Mouse (Mus musculus) liver, embryonic 14.5 days (tissue): ENCODE measurements around the gene Ophn1. TPM values are rescaled to one million over a fixed set of nuclear protein-coding genes. Genes with fewer than 3 reads are reported as not detected.

Experiments used
- ATAC-seq: fragments of 200-750 bp; cut with Nextera tagmentation; 2 replicates; pipeline ENCODE4 v1.8.0; 2017; ENCODE audit warnings: moderate number of reproducible peaks, mild to moderate bottlenecking, moderate library complexity; ENCODE audit not compliant: insufficient read depth
- DNase-seq, 3 experiments: peaks; one replicate each; pipeline ENCODE4 v3.0.0-alpha.2; 2012 to 2013; ENCODE audit warnings: low read depth in 3 of 3, low spot score in 3 of 3
- H3K27ac ChIP-seq: fragments of 300-500 bp; sonication (generic); 2 replicates; pipeline ENCODE4 v1.5.1; 2014; ENCODE audit warnings: moderate library complexity, mild to moderate bottlenecking, control low read depth, inconsistent platforms
- H3K27me3 ChIP-seq: fragments of 300-500 bp; sonication (generic); 2 replicates; pipeline ENCODE4 v1.6.1; 2014; ENCODE audit warnings: mild to moderate bottlenecking, low read length, moderate library complexity; ENCODE audit not compliant: control insufficient read depth, insufficient read depth
- H3K36me3 ChIP-seq: fragments of 300-500 bp; sonication (generic); replicated peaks from 2 replicates; pipeline ENCODE4 v1.6.1; 2014; ENCODE audit warnings: low read depth; ENCODE audit not compliant: control insufficient read depth, insufficient read depth
- H3K4me1 ChIP-seq, 2 experiments: fragments of 200-500 bp in 1 of 2; fragments of 300-500 bp in 1 of 2; sonication (generic) in 1 of 2; replicated peaks; 2 replicates each; pipeline ENCODE4 v1.6.1; 2012 to 2014; ENCODE audit warnings: antibody characterized with exemption in 1 of 2, inconsistent platforms in 1 of 2, low read length in 1 of 2; ENCODE audit not compliant: control insufficient read depth in 2 of 2, insufficient read depth in 2 of 2
- H3K4me2 ChIP-seq: fragments of 300-500 bp; sonication (generic); 2 replicates; pipeline ENCODE4 v1.6.1; 2014; ENCODE audit warnings: low read depth, mild to moderate bottlenecking, control low read depth, moderate library complexity
- H3K4me3 ChIP-seq, 2 experiments: fragments of 200-500 bp in 1 of 2; fragments of 300-500 bp in 1 of 2; sonication (generic) in 1 of 2; 2 replicates each; pipeline ENCODE4 v1.5.1; 2012 to 2014; ENCODE audit warnings: low read depth in 2 of 2, low read length in 2 of 2, mild to moderate bottlenecking in 2 of 2, control low read depth in 1 of 2, inconsistent platforms in 1 of 2, moderate library complexity in 1 of 2; ENCODE audit not compliant: insufficient read depth in 1 of 2
- H3K9ac ChIP-seq: fragments of 300-500 bp; sonication (generic); replicated peaks from 2 replicates; pipeline ENCODE4 v1.6.1; 2014; ENCODE audit warnings: mild to moderate bottlenecking, control low read depth, moderate library complexity
- H3K9me3 ChIP-seq: fragments of 300-500 bp; sonication (generic); 2 replicates; pipeline ENCODE4 v1.6.1; 2016; ENCODE audit warnings: low read length, mixed read lengths; ENCODE audit not compliant: control insufficient read depth
- CTCF ChIP-seq: IDR thresholded peaks from 2 replicates; pipeline ENCODE4 v1.5.1; 2016; ENCODE audit warnings: antibody characterized with exemption, low read depth, control low read depth
- EP300 ChIP-seq: IDR thresholded peaks from 2 replicates; pipeline ENCODE4 v1.6.1; 2016; ENCODE audit warnings: antibody characterized with exemption, low read depth
- WGBS: fragments of 180-500 bp; shearing (Covaris S2); extraction: QIAGEN DNeasy Blood & Tissue Kit; methylation state at CpG from one replicate; pipeline ENCODE4 v1.1.7; 2014; ENCODE audit not compliant: insufficient replicate concordance; 5-methylcytosine and 5-hydroxymethylcytosine counted together
- polyA plus RNA-seq, 2 experiments: library from polyadenylated mRNA; depleted of rRNA in 1 of 2; stranded (reverse) in 1 of 2; unstranded in 1 of 2; fragments of >200 nt; fragmentation: Nextera tagmentation in 1 of 2; extraction: Ambion mirVana in 1 of 2; gene quantifications; 2 replicates each; pipeline versions ENCODE4 v1.2.1 to v1.2.3; 2012 to 2014

The Ophn1 gene
- polyA plus RNA-seq, 2 experiments, result 0.38 to 0.89 TPM

- Histone ChIP-seq H3K9ac (no peak overlapping the region), H3K27ac (no peak overlapping the region), H3K9me3 (no peaks in the 10 kb centered on the region), H3K4me1 (no peaks in the 10 kb centered on the region), H3K27me3 (no peaks in the 10 kb centered on the region), H3K4me3 (no peak overlapping the region), H3K4me2 (no peak overlapping the region), H3K36me3 (no peaks in the 10 kb centered on the region)
- DNase-seq (no peak), ATAC-seq (no peak)
- no peak for TF ChIP-seq CTCF
- no peak for TF ChIP-seq EP300
- WGBS, result 64% methylated on average over 5 of the region's 5 CpGs
Observed at GRCm38 (mm10) chrX:98736758-98737157, 154.1 kb downstream of the Ophn1 start.

- DNase-seq, result no peak
- Histone ChIP-seq H3K36me3 (no peaks in the 10 kb centered on the region), H3K27ac (no peak overlapping the region), H3K4me2 (no peak overlapping the region), H3K4me3 (no peak overlapping the region), H3K9ac (no peak overlapping the region), H3K27me3 (no peaks in the 10 kb centered on the region), H3K4me1 (no peaks in the 10 kb centered on the region), H3K9me3 (no peaks in the 10 kb centered on the region)
- ATAC-seq, result no peak
- TF ChIP-seq EP300 (no peak), CTCF (no peak)
- WGBS, result 68% methylated on average over 10 of the region's 10 CpGs
Observed at GRCm38 (mm10) chrX:98722991-98723390, 167.8 kb downstream of the Ophn1 start.

- no peaks in the 10 kb centered on the region for H3K9me3 ChIP-seq
- TF ChIP-seq EP300, result no peak
- TF ChIP-seq CTCF, result no peak
- H3K27me3 ChIP-seq, result no peaks in the 10 kb centered on the region
- ATAC-seq (no peak), DNase-seq (no peak)
- no peaks in the 10 kb centered on the region for H3K36me3 ChIP-seq
- H3K4me2 ChIP-seq, result no peak overlapping the region
- no peak overlapping the region for H3K27ac ChIP-seq
- no peak overlapping the region for H3K4me3 ChIP-seq
- H3K9ac ChIP-seq, result no peak overlapping the region
- no peaks in the 10 kb centered on the region for H3K4me1 ChIP-seq
Observed at GRCm38 (mm10) chrX:98707766-98708165, 183.1 kb downstream of the Ophn1 start.

- no peaks in the 10 kb centered on the region for H3K36me3 ChIP-seq
- WGBS, result 15% methylated on average over 4 of the region's 4 CpGs
- no peaks in the 10 kb centered on the region for H3K27me3 ChIP-seq
- no peak overlapping the region for H3K9ac ChIP-seq
- no peak overlapping the region for H3K4me3 ChIP-seq
- H3K27ac ChIP-seq, result no peak overlapping the region
- DNase-seq, result peak; percentile 0 to 7 (median 1)
- H3K4me2 ChIP-seq, result no peak overlapping the region
- ATAC-seq, result no peak
- no peaks in the 10 kb centered on the region for H3K9me3 ChIP-seq
- TF ChIP-seq CTCF (peak; percentile 73), EP300 (no peak)
- no peaks in the 10 kb centered on the region for H3K4me1 ChIP-seq
Observed at GRCm38 (mm10) chrX:98701635-98702034, 189.2 kb downstream of the Ophn1 start.

GRCm38 (mm10) chrX:98682603-98683002, 208.2 kb downstream of the Ophn1 start:
- TF ChIP-seq CTCF, result no peak
- no peak for TF ChIP-seq EP300
- DNase-seq, result no peak
- Histone ChIP-seq H3K4me1 (no peaks in the 10 kb centered on the region), H3K27me3 (no peaks in the 10 kb centered on the region), H3K27ac (no peak overlapping the region), H3K9ac (no peak overlapping the region), H3K36me3 (no peaks in the 10 kb centered on the region), H3K9me3 (no peaks in the 10 kb centered on the region), H3K4me3 (no peak overlapping the region), H3K4me2 (no peak overlapping the region)
- ATAC-seq, result no peak
